Mouse (Mus musculus) ovary, adult 18-20 months (tissue): Measurements from ENCODE around the gene Hist1h2bp.
"Not testable (repeated sequence)": the region's sequence is repeated elsewhere in the genome, so short reads cannot be mapped to it uniquely, and the experiment has no call there.

Experiments used
- DNase-seq: peaks from one replicate; pipeline ENCODE4 v3.0.0; 2022; ENCODE audit warnings: low spot score, mixed read lengths

Hist1h2bp gene

GRCm38 (mm10) chr13:21786899-21787629, at the start of gene Hist1h2bp, which contains the start of gene Hist1h2an:
Gene Hist1h2bp, plus strand, starts transcription at chr13:21787461.
Gene Hist1h2an, minus strand, starts transcription at chr13:21787218.
- peak; percentile 86 for DNase-seq

- DNase-seq: no peak
Observed at GRCm38 (mm10) chr13:21745006-21745405, 42.3 kb upstream of the Hist1h2bp start.

- no peak for DNase-seq
Observed at GRCm38 (mm10) chr13:21749387-21750158, 37.7 kb upstream of the Hist1h2bp start.

- peak; percentile 85 for DNase-seq
Observed at GRCm38 (mm10) chr13:21750159-21751017, 36.9 kb upstream of the Hist1h2bp start, which contains the start of gene Hist1h4k. Gene Hist1h4k, minus strand, starts transcription at chr13:21750505.

DNA sequence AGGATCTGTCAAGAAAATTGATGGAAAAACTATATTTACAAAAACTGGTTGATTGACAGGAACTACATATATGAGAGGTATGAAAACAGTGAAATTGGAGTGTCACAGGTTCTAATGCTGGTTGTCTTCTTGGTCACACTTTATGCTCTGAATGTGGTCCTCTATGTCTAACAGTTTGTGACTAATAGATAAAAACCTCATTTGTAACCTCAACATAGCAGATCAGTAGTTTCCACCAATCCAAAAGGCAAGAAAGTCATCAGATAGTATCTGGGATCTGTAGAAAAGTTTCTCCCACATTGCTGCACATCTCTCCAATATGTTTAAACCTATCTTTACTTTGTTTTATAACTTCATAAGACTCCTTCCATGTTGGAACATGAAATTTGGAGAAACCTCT, 35.8 kb upstream of the Hist1h2bp start:
- no peak for DNase-seq

GRCm38 (mm10) chr13:21751827-21752226, 35.4 kb upstream of the Hist1h2bp start:
- no peak for DNase-seq

- no peak for DNase-seq
Observed at GRCm38 (mm10) chr13:21752356-21752755, 34.9 kb upstream of the Hist1h2bp start.

DNA sequence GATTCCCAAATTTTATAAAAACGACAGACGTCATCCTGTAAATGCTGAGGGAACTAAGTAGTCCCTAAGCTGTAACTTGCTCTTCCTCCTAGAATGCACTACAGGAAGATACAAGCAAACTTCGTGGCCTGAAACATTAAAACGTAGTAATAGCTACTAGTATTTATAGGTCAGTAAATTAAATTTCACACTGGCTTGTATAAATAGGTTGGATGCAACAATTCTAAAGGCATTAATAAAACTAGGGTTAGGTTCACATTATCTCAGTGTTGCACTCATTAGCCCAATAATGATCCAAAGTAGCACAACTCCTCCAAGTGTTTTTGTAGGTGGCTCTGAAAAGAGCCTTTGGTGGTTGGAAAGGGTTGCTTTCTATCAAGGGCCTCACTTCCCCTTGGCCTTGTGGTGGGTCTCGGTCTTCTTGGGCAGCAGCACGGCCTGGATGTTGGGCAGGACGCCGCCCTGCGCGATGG, 34.2 kb upstream of the Hist1h2bp start:
- DNase-seq: no peak

DNA sequence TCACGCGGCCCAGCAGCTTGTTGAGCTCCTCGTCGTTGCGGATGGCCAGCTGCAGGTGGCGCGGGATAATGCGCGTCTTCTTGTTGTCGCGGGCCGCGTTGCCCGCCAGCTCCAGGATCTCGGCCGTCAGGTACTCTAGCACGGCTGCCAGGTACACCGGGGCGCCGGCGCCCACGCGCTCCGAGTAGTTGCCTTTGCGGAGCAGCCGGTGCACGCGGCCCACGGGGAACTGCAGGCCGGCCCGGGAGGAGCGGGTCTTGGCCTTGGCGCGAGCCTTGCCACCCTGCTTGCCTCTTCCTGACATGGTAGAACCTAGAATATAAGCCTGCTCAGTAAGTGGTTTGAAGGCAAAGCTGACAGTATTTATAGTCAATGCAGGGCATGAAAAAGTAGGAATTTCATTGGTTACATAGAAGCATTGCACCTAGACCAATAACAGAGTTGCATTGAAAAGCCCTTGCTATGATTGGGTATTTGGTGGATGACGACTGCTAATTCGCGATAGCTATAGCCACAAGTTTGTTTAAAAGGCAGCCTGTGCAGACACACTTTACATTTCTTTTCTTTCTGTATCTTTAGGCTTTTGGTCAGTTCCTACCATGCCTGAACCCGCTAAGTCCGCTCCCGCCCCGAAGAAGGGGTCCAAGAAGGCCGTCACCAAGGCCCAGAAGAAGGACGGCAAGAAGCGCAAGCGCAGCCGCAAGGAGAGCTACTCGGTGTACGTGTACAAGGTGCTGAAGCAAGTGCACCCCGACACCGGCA, 33.6 kb upstream of the Hist1h2bp start, which contains the start of the genes Hist1h2ak and Hist1h2bn:
Gene Hist1h2ak, minus strand, starts transcription at position 304 of the 762 bp plus-strand sequence.
Gene Hist1h2bn, plus strand, starts transcription at position 600 of the 762 bp plus-strand sequence.
- DNase-seq: peak; percentile 69

DNA sequence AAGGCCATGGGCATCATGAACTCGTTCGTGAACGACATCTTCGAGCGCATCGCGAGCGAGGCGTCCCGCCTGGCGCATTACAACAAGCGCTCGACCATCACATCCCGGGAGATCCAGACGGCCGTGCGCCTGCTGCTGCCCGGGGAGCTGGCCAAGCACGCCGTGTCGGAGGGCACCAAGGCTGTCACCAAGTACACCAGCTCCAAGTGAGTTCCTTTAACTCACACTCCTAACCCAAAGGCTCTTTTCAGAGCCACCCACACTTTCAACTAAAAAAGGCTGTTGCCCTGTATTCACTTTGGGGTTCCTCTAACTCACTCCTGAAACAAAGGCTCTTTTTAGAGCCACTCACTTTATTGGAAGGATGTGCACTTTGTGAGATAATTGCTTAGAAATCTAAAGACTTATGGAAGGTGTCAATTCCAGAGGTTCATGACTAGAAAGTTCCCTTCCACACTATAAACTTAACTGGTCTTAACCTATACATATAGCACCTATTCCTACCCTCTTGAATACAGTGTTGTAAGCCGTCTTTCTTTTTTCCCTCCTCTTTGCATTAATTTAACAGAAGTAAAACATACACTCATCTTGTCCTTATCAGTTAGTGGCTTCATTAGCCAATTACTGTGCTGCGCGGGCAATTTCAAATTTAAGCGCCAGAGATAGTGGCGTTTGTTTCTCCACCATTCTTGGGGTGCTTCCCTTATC, 32.8 kb upstream of the Hist1h2bp start:
- DNase-seq: not testable (repeated sequence)

- no peak for DNase-seq
Observed at GRCm38 (mm10) chr13:21755707-21756106, 31.6 kb upstream of the Hist1h2bp start.

DNA sequence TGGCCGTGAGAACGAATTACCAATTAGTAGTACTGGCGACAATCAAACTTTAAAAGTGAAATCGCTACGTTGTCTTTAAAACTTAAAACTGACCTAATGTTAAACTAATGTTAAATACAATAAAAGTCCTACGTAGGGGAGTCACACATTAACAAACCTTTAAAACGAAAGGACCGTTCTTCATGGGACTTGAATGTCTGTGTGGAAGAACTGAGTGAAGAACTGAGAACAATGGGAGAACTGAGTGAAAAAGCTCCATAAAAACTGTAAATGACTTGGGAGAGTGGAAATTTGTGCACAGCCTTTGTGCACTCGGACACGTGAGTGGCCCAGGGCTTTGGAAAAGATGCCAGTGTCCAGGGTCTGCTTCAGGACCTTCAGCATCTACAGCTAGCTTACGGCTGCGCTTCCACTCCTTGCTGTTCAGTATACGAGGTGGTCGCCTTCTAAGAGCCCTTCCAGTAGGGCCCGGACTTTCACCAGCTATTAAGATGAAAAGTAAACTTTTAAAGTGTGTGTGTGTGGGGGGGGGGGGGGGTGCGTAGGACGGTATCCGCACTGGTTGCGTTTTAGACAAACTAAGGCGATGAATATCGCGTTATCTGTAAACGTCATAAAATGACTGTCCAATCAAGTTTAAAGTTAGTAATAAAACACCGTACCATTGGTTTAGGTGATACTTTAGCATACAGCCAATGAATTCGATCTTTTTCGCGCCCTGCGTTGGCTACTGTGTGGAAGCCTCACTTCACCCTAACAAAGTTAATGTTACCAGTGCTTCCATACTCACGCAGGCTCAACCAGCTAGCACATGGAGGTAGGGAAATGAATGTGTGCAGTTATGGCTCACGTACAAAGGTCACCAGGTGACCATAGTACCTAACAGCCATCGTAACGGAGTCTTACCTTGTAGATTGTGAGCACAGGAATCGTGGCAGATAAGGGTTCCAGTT, 8.2 kb upstream of the Hist1h2bp start:
- peak; percentile 40 for DNase-seq

- peak; percentile 57 for DNase-seq
Observed at GRCm38 (mm10) chr13:21779767-21780731, 7.2 kb upstream of the Hist1h2bp start, which contains the start of gene Hist1h1b. Gene Hist1h1b, minus strand, starts transcription at chr13:21780625.

DNA sequence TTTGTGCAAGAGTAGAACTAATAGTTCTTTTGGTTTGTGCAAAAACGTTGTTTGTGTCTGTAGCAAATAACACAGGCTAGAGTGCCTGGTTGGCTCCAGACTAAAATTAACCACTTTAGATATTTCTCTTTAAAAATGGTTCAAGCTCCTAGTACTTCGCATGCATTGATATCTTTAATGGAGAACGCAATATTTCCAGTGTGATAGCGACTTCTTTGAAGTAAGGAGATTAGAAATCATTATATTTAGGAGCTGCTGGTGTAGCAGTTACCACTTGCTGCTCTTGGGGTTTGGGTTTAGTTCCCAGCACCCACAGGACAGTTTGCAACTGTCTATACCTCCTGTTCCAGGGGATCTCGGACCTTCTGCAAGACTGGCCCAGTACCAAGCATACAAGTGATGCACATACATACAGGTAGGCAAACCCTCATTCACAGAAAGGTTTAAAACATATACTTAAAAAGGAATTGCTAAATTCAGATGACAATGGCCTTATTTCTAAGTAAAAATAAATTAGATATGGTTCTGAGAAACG, 6.2 kb upstream of the Hist1h2bp start:
- DNase-seq: no peak

DNA sequence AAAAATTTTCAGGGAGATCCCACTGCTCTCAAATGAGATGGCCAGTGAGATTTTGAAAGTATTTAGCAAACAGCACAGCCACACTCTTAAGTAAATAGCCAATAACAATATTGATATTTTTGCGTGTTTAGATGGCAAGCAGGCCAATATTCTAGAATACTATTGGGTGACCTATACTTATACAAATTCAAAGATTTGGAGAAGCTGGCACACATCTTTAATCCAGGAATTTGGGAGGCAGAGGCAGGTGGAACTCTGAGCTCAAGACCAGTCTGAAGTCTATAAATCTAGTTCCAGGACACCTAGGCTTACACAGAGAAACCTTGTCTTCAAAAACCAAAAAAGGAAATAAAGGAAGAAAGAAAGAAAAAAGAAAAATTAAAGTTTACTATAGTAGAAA, 5.6 kb upstream of the Hist1h2bp start:
- no peak for DNase-seq

- not testable (repeated sequence) for DNase-seq
Observed at GRCm38 (mm10) chr13:21782361-21783254, 4.7 kb upstream of the Hist1h2bp start.

GRCm38 (mm10) chr13:21783255-21783617, 4.0 kb upstream of the Hist1h2bp start, which contains the start of gene Hist1h3i:
Gene Hist1h3i, minus strand, starts transcription at chr13:21783370.
- peak; percentile 35 for DNase-seq
